Mouse (Mus musculus): ENCODE data around the gene Ccdc97. TPM values are rescaled to one million over a fixed set of nuclear protein-coding genes. Genes with fewer than 3 reads are reported as not detected.

The Ccdc97 gene
- polyA plus RNA-seq, 1 experiment from 2014 or later: 29.6 TPM

GRCm38 (mm10) chr7:25669158-25669557 is 49.7 kb downstream of the Ccdc97 start:
- Histone ChIP-seq H3K27me3 (ENCODE audit: poor library complexity, severe bottlenecking) (peaks cover 13% of the 10 kb centered on the region), H3K4me3 (no peak overlapping the region), H3K27ac (no peak overlapping the region), H3K9me3 (no peaks in the 10 kb centered on the region), H3K4me1 (no peaks in the 10 kb centered on the region), H3K36me3 (replicated peaks) (peaks cover 58% of the 10 kb centered on the region)
- DNase-seq (ENCODE audit: extremely low spot score, low spot score): no peak
- 87% methylated on average over 10 of the region's 10 CpGs for WGBS

GRCm38 (mm10) chr7:25666381-25666780 is 52.5 kb downstream of the Ccdc97 start:
- Histone ChIP-seq H3K4me3 (no peak overlapping the region), H3K4me1 (no peaks in the 10 kb centered on the region), H3K27ac (no peak overlapping the region), H3K27me3 (ENCODE audit: poor library complexity, severe bottlenecking) (no peaks in the 10 kb centered on the region), H3K9me3 (no peaks in the 10 kb centered on the region), H3K36me3 (replicated peaks) (peaks cover 85% of the 10 kb centered on the region)
- WGBS: 93% methylated on average over 8 of the region's 8 CpGs
- DNase-seq (ENCODE audit: extremely low spot score, low spot score): no peak

Other genes starting within 250 kb of the Ccdc97 start
- gene Ceacam1, start 241.5 kb downstream of the Ccdc97 start, polyA plus RNA-seq (2016; fragmentation: Nextera tagmentation; extraction: Ambion mirVana): 0.81 and 0.91 TPM in 2 replicates
- not detected in 2 replicates for gene Ceacam2, start 179.2 kb downstream of the Ccdc97 start, polyA plus RNA-seq (2016; fragmentation: Nextera tagmentation; extraction: Ambion mirVana)
- gene Erich4, start 103.2 kb downstream of the Ccdc97 start, polyA plus RNA-seq (2016; fragmentation: Nextera tagmentation; extraction: Ambion mirVana): not detected in 2 replicates
- 26.9 and 27.0 TPM in 2 replicates for gene Dmac2, start 99.7 kb downstream of the Ccdc97 start, polyA plus RNA-seq (2016; fragmentation: Nextera tagmentation; extraction: Ambion mirVana)
- 0.79 and 1.1 TPM in 2 replicates for gene B3gnt8, start 92.4 kb downstream of the Ccdc97 start, polyA plus RNA-seq (2016; fragmentation: Nextera tagmentation; extraction: Ambion mirVana)
- gene Bckdha, start 60.1 kb downstream of the Ccdc97 start, polyA plus RNA-seq (2016; fragmentation: Nextera tagmentation; extraction: Ambion mirVana): 42.5 and 44.0 TPM in 2 replicates
- gene Exosc5, start 59.9 kb downstream of the Ccdc97 start, polyA plus RNA-seq (2016; fragmentation: Nextera tagmentation; extraction: Ambion mirVana): 81.0 and 82.1 TPM in 2 replicates
- 2.2 and 3.2 TPM in 2 replicates for gene Tmem91, start 43.9 kb downstream of the Ccdc97 start, polyA plus RNA-seq (2016; fragmentation: Nextera tagmentation; extraction: Ambion mirVana)
- 36.9 and 38.1 TPM in 2 replicates for gene B9d2, start 38.3 kb downstream of the Ccdc97 start, polyA plus RNA-seq (2016; fragmentation: Nextera tagmentation; extraction: Ambion mirVana)
- gene Tgfb1, start 32.1 kb downstream of the Ccdc97 start, polyA plus RNA-seq (2016; fragmentation: Nextera tagmentation; extraction: Ambion mirVana): 0.89 and 1.2 TPM in 2 replicates
- 59.2 and 60.5 TPM in 2 replicates for gene Hnrnpul1, start 35.7 kb upstream of the Ccdc97 start, polyA plus RNA-seq (2016; fragmentation: Nextera tagmentation; extraction: Ambion mirVana)
- 19.3 and 19.5 TPM in 2 replicates for gene Axl, start 69.6 kb upstream of the Ccdc97 start, polyA plus RNA-seq (2016; fragmentation: Nextera tagmentation; extraction: Ambion mirVana)
- 0.17 and 0.28 TPM in 2 replicates for gene Cyp2s1, start 97.8 kb upstream of the Ccdc97 start, polyA plus RNA-seq (2016; fragmentation: Nextera tagmentation; extraction: Ambion mirVana)
- not detected in 2 replicates for gene Cyp2b10, start 178.5 kb upstream of the Ccdc97 start, polyA plus RNA-seq (2016; fragmentation: Nextera tagmentation; extraction: Ambion mirVana)

All from forebrain, embryonic 10.5 days (tissue).